Mouse (Mus musculus) gastrocnemius, adult 8-10 months (tissue): ENCODE results near the gene Cped1. TPM values are rescaled to one million over a fixed set of nuclear protein-coding genes. Genes with fewer than 3 reads are reported as not detected.
A peak's percentile ranks its signal among the peaks of the same experiment; 100 is the strongest.
"Not testable (repeated sequence)": the region's sequence is repeated elsewhere in the genome, so short reads cannot be mapped to it uniquely, and the experiment has no call there.

Experiments used
- DNase-seq, 2 experiments: peaks; one replicate each; pipeline ENCODE4 v3.0.0; 2022; ENCODE audit warnings: low spot score in 2 of 2
- total RNA-seq, 4 experiments: library from RNA; stranded (reverse); gene quantifications; 2 replicates each; pipeline ENCODE4 v1.2.4; 2022

Gene Cped1
- total RNA-seq, 4 experiments from 2014 or later = 22.4 to 26.6 (median 22.9) TPM

DNA sequence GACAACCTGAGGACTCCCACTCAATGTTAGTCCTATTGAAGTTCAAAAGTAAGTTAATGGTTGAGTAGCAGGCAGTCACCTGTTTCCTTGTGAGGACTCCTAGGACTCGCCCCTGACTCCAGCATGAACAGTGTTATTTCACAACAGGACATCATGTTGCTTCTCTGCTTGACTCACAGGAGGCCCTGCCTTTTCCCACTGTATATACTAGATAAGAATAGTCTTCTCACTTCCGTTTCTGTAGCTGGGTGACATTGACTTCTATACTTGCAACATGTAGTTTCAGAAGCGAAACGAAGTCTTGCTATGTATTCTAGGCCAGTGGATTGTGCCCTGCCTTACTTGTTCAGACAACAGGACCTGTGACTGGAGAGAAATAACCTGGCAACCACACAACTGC lies 236.4 kb downstream of the Cped1 start:
- DNase-seq = no peak

- no peak for DNase-seq
These were observed 237.2 kb downstream of the Cped1 start for GRCm38 (mm10) chr6:22222947-22223346.

- no peak for DNase-seq
These were observed 238.6 kb downstream of the Cped1 start for GRCm38 (mm10) chr6:22224351-22224750.

DNA sequence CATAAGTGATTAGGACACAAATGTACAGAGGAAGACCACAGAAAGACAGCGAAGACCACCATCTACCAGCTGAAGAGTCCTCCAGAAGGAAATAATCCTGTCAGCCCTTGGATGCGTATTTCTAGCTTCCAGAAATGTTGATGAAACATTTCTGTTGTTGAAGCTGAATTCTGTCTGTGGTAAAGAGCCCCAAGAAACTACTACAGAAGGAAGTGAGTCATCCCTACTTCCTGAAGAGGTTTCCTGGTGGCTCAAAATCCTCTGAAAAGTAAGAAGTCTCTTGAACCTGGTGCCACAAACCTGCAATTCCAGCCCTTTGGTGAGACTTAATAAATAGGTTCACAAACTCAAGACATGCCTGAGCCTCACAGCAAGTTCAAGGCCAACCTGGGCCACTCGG lies 245.5 kb downstream of the Cped1 start:
- DNase-seq = no peak

- no peak for DNase-seq
These were observed 247.8 kb downstream of the Cped1 start for GRCm38 (mm10) chr6:22233517-22233916.

- DNase-seq = no peak
These were observed 249.4 kb downstream of the Cped1 start for GRCm38 (mm10) chr6:22235133-22235532.

- no peak for DNase-seq
These were observed 257.6 kb downstream of the Cped1 start for GRCm38 (mm10) chr6:22243321-22243720.

- no peak for DNase-seq
These were observed 261.0 kb downstream of the Cped1 start for GRCm38 (mm10) chr6:22246696-22247095.

GRCm38 (mm10) chr6:22258784-22259183 lies 273.1 kb downstream of the Cped1 start:
- DNase-seq = no peak

GRCm38 (mm10) chr6:22262519-22262918 lies 276.8 kb downstream of the Cped1 start:
- DNase-seq = no peak

DNA sequence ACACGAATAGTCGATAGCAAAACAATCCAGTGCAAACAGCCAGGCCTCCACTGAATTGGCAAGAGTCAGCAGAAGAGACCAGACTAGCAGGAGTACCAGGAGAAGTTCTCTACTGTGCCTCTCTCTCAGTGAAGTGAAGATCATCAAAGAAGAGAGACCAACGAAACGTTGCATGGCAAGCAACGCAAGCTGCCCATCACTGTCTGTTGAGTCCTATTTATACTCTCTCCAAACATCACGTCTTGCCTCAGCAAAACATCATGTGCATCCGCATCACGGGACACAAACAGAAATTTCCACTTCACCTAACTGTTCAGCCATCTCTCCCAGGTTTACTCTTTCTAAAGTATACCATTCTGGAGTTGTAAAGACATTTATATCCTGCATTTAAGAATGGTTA lies 278.4 kb downstream of the Cped1 start:
- DNase-seq = not testable (repeated sequence)

DNA sequence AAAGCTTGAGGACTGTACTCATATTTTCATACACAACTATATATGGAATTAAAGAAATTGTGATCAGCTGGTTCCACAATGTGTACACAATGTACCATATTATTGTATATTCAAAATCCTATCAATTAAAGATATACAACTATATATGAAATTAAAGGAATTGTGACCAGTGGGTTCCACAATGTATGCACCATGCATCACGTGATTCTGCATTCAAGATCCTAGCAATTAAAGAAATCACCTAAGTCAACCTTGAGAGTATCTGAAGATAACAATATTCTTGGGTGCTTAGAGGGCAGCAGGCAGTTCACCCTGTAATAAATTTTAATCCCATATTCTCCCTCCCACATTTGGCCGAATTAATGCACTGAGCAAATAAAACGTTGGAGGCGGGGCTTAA lies 280.3 kb downstream of the Cped1 start:
- no peak for DNase-seq

GRCm38 (mm10) chr6:22267807-22268667 lies 282.3 kb downstream of the Cped1 start:
- no peak for DNase-seq

GRCm38 (mm10) chr6:22268677-22269076 lies 283.0 kb downstream of the Cped1 start:
- DNase-seq = no peak

GRCm38 (mm10) chr6:22269840-22270521 lies 284.3 kb downstream of the Cped1 start:
- DNase-seq = peak in 1 of 2 experiments; percentile 8

DNA sequence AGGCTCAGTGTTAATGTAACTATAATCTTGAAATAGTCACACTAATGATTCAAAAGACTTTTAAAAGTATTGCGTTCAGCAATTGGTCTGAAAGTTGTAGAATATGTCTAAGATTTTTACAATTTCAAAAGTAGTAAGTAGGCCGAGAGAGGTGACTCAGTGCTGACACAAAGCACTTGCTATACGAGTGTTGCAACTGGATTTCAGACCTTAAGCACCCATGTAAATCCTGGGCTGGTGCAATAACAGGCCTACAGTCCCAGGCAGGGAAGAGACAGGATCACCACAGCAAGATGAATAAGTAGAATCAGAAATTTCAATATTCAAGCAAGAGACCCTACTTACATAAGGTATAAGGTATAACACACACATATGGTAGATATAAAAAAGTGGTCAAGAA lies 292.2 kb downstream of the Cped1 start:
- no peak for DNase-seq

- peak; percentile 11 to 44 for DNase-seq
These were observed 294.6 kb downstream of the Cped1 start for GRCm38 (mm10) chr6:22280217-22280861.

DNA sequence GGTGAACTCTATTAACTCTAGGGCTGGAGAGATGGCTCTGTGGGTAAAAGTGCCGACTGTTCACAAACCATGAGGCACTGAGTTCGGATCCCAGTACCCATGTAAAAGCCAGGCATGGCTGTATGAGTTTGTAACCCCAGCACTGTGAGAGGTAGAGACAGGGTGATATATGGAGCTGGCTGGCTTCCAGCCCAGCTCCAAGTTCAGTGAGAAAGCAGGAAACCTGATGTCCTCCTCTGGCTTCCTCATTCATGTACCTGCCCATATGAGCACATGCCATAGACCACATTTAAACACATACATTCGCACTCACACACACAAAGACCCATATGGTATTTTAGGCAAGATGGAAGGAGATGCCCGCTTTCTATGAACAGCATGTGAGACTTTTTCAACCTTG lies 296.7 kb downstream of the Cped1 start:
- DNase-seq = no peak

DNA sequence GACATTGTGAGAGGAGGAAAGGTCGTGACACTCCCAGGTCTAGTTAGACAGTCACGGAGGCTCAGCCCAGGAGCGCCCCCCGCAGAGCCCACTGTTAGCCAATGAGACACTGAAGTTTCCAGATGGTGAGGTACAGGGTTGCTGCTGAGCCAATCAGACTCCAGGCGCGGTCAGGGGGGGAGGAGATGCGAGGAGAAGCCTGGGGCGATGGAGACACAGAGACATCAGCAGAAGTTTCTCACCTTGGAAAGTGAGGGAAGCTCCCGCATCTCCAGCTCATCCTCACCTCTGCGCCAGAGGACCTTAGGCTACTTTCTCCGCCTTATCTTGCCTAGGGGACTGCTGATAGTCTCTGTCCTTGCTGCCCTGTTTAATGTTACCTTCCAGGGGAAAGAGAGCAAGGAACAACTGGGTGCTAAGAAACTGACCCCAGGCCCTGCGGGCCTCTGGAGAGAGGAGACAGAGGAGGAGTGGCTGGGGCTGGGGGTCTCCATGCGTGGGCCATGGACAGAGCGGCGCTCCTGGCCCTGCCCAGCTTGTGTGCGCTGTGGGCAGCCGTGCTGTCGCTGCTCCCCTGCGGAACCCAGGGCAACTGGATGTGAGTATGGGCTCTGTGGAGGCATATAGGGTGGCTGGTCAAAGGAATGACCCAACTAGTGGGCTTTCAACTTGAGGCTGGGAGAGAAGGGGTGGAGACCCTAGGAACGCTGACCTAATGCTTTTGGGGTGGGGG lies 302.5 kb downstream of the Cped1 start, which contains the start of gene Wnt16:
Wnt16 (plus strand) TSS at position 224 of the 733 bp plus-strand sequence.
- no peak for DNase-seq

DNA sequence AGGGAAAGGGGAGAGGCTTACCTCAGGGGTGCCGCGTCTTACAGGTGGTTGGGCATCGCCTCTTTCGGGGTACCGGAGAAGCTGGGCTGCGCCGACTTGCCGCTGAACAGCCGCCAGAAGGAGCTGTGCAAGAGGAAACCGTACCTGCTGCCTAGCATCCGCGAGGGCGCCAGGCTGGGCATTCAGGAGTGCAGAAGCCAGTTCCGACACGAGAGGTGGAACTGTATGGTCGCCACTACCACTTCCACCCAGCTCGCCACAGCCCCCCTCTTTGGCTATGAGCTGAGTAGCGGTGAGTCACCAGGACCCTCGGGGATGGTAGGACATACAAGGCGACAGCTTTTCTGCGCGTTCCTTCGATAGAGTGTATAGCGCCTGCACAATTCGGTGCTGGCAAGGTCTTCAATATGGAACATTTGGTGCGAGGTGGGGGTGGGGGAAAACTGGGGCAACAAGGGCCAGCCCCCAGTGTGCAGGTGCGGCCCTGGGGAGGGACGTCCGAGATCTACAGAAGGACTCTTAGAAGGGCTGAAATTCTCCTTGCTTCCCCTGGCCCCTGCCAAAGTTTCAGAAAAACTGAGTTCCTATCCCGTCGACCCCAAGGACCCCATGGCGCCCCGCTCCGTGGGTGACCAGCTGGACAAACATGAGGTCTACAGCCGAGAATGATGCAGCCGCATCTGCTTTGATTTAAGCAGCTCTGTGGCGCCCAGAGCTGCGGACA lies 303.2 kb downstream of the Cped1 start:
- no peak for DNase-seq
